Mouse (Mus musculus): ENCODE measurements around the gene C1s2.

DNA sequence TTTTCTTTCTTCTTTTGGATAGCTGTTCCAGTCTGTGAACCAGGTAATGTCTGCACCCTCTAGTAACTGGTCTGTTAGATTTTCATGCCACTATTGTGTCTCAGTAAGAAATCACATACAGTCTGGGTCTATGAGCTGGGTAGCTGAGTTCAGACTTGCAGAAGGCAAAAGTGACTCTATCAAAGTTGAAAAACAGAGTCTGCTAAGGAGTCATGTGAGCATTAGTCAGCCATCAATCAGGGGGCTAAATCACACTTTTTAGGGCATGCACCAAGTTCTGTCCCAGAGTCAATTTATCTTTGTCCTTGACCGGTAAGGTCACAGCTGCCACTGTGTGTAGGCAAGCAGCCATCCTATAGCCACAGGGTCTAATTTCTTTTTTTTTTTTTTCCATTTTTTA lies 53.7 kb downstream of the C1s2 start:
- TF ChIP-seq CTCF (IDR thresholded peaks at IDR 0.05; ENCODE audit: insufficient read depth, low read length) (no peak), POLR2A (IDR thresholded peaks at IDR 0.05; ENCODE audit: borderline replicate concordance, extremely low read depth, low read depth, low read length) (no peak)

Measured in lung, adult 2 months (tissue).